Mouse (Mus musculus) cerebellum, adult 11 months (tissue): ENCODE data around the gene Cdk6.
A peak's percentile ranks its signal among the peaks of the same experiment; 100 is the strongest.
"Not testable (repeated sequence)": the region's sequence is repeated elsewhere in the genome, so short reads cannot be mapped to it uniquely, and the experiment has no call there.

Experiments used
- DNase-seq: peaks from one replicate; pipeline ENCODE4 v3.0.0; 2022

Cdk6 gene

GRCm38 (mm10) chr5:3516481-3517075 lies 175.3 kb downstream of the Cdk6 start:
- no peak for DNase-seq

GRCm38 (mm10) chr5:3520493-3521359 lies 179.4 kb downstream of the Cdk6 start:
- DNase-seq = no peak

GRCm38 (mm10) chr5:3521741-3522140 lies 180.5 kb downstream of the Cdk6 start:
- no peak for DNase-seq

GRCm38 (mm10) chr5:3522826-3523225 lies 181.5 kb downstream of the Cdk6 start:
- no peak for DNase-seq

- DNase-seq = no peak
Measured at GRCm38 (mm10) chr5:3527041-3527691, 185.9 kb downstream of the Cdk6 start.

GRCm38 (mm10) chr5:3529585-3530189 lies 188.4 kb downstream of the Cdk6 start:
- DNase-seq = no peak

GRCm38 (mm10) chr5:3532048-3532447 lies 190.8 kb downstream of the Cdk6 start:
- not testable (repeated sequence) for DNase-seq

- DNase-seq = no peak
Measured at GRCm38 (mm10) chr5:3536592-3537212, 195.4 kb downstream of the Cdk6 start.

- DNase-seq = no peak
Measured at GRCm38 (mm10) chr5:3538505-3539472, 197.5 kb downstream of the Cdk6 start.

GRCm38 (mm10) chr5:3541871-3542270 lies 200.6 kb downstream of the Cdk6 start:
- no peak for DNase-seq

GRCm38 (mm10) chr5:3543629-3544479 lies 202.6 kb downstream of the Cdk6 start, which contains the start of gene Fam133b:
Fam133b (plus strand) TSS chr5:3543833.
- peak; percentile 94 for DNase-seq

GRCm38 (mm10) chr5:3544480-3544769 lies 203.1 kb downstream of the Cdk6 start:
- DNase-seq = no peak

- DNase-seq = no peak
Measured at GRCm38 (mm10) chr5:3546226-3546625, 204.9 kb downstream of the Cdk6 start.

- no peak for DNase-seq
Measured at GRCm38 (mm10) chr5:3551481-3551880, 210.2 kb downstream of the Cdk6 start.

- DNase-seq = no peak
Measured at GRCm38 (mm10) chr5:3554198-3554597, 212.9 kb downstream of the Cdk6 start.

- DNase-seq = no peak
Measured at GRCm38 (mm10) chr5:3571266-3571665, 230.0 kb downstream of the Cdk6 start, which contains the start of gene 1700109H08Rik. 1700109H08Rik (plus strand) TSS chr5:3571566.

- DNase-seq = no peak
Measured at GRCm38 (mm10) chr5:3574825-3575224, 233.5 kb downstream of the Cdk6 start.

- DNase-seq = no peak
Measured at GRCm38 (mm10) chr5:3577939-3578338, 236.7 kb downstream of the Cdk6 start.

GRCm38 (mm10) chr5:3579066-3579465 lies 237.8 kb downstream of the Cdk6 start:
- DNase-seq = no peak
